Mouse (Mus musculus): Measurements from ENCODE around the gene Crtc3. TPM values are rescaled to one million over a fixed set of nuclear protein-coding genes. Genes with fewer than 3 reads are reported as not detected.

The Crtc3 gene
- polyA plus RNA-seq, 1 experiment from 2014 or later = 16.8 TPM

- Histone ChIP-seq H3K9me3 (ENCODE audit: control insufficient read depth, low read length) (no peaks in the 10 kb centered on the region), H3K27ac (no peak overlapping the region), H3K9ac (no peak overlapping the region), H3K4me3 (replicated peaks; ENCODE audit: low read length) (no peak overlapping the region), H3K27me3 (ENCODE audit: control insufficient read depth, insufficient read depth, low read length) (no peaks in the 10 kb centered on the region), H3K36me3 (replicated peaks; ENCODE audit: control insufficient read depth, insufficient read depth) (no peaks in the 10 kb centered on the region), H3K4me2 (replicated peaks) (no peak overlapping the region), H3K4me1 (replicated peaks; ENCODE audit: control insufficient read depth, insufficient read depth, low read length) (no peaks in the 10 kb centered on the region)
- no peak for DNase-seq (ENCODE audit: low spot score)
- WGBS = 74% methylated on average over 5 of the region's 5 CpGs
- no peak for ATAC-seq (ENCODE audit: low FRiP score)
These were observed 126.7 kb downstream of the Crtc3 start for GRCm38 (mm10) chr7:80561931-80562330.

DNA sequence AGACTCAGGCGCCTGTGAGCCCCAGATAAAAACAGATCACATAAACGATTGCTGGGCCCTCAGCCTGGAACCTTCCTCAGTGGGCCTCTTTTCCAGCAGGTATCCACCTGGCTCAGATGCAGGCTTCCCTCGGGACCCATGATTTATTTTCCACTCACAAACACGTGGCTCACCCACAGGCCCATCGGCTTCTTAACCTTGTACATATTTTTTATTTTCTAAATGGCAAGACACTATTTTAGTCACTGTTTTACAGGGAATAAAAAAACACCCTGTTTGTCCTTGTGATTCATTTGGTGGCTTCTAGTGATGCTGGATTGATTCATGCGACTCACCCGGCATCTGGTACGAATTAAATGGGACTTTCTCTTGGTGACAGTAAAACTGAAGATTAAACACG is 127.4 kb downstream of the Crtc3 start:
- H3K36me3 ChIP-seq (replicated peaks; ENCODE audit: control insufficient read depth, insufficient read depth) = no peaks in the 10 kb centered on the region
- ATAC-seq (ENCODE audit: low FRiP score) = no peak
- H3K4me1 ChIP-seq (replicated peaks; ENCODE audit: control insufficient read depth, insufficient read depth, low read length) = no peaks in the 10 kb centered on the region
- no peak overlapping the region for H3K4me2 ChIP-seq (replicated peaks)
- H3K4me3 ChIP-seq (replicated peaks; ENCODE audit: low read length) = no peak overlapping the region
- no peak overlapping the region for H3K9ac ChIP-seq
- 82% methylated on average over 9 of the region's 9 CpGs for WGBS
- no peaks in the 10 kb centered on the region for H3K27me3 ChIP-seq (ENCODE audit: control insufficient read depth, insufficient read depth, low read length)
- H3K9me3 ChIP-seq (ENCODE audit: control insufficient read depth, low read length) = no peaks in the 10 kb centered on the region
- DNase-seq (ENCODE audit: low spot score) = no peak
- no peak overlapping the region for H3K27ac ChIP-seq

DNA sequence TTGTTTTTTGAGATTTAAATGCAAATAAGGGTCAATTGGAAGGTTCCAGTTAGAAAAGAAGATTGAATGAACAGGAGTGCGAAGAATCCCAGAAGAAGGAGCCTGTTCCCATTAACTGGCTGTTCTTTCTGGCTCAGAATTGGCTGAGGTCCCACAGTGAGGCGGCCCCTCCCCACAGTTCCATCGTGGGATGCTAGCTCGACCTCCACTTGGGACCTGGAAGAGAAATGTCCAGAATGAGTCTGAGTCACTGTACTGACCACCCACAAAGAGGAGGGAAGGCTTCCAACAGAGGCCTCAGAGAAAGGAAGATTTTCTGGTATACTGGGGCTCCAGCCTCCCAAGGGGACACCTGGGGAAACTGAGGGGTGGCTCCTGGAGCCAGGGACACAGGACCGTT is 130.1 kb downstream of the Crtc3 start:
- no peak for DNase-seq (ENCODE audit: low spot score)
- no peaks in the 10 kb centered on the region for H3K36me3 ChIP-seq (replicated peaks; ENCODE audit: control insufficient read depth, insufficient read depth)
- H3K4me2 ChIP-seq (replicated peaks) = no peak overlapping the region
- ATAC-seq (ENCODE audit: low FRiP score) = no peak
- no peak overlapping the region for H3K9ac ChIP-seq
- no peaks in the 10 kb centered on the region for H3K9me3 ChIP-seq (ENCODE audit: control insufficient read depth, low read length)
- WGBS = 64% methylated on average over 5 of the region's 5 CpGs
- H3K27ac ChIP-seq = no peak overlapping the region
- no peak overlapping the region for H3K4me3 ChIP-seq (replicated peaks; ENCODE audit: low read length)
- H3K4me1 ChIP-seq (replicated peaks; ENCODE audit: control insufficient read depth, insufficient read depth, low read length) = no peaks in the 10 kb centered on the region
- no peaks in the 10 kb centered on the region for H3K27me3 ChIP-seq (ENCODE audit: control insufficient read depth, insufficient read depth, low read length)

GRCm38 (mm10) chr7:80558101-80558500 is 130.6 kb downstream of the Crtc3 start:
- Histone ChIP-seq H3K4me1 (replicated peaks; ENCODE audit: control insufficient read depth, insufficient read depth, low read length) (no peaks in the 10 kb centered on the region), H3K36me3 (replicated peaks; ENCODE audit: control insufficient read depth, insufficient read depth) (no peaks in the 10 kb centered on the region), H3K4me3 (replicated peaks; ENCODE audit: low read length) (no peak overlapping the region), H3K4me2 (replicated peaks) (no peak overlapping the region), H3K27ac (no peak overlapping the region), H3K9ac (no peak overlapping the region), H3K27me3 (ENCODE audit: control insufficient read depth, insufficient read depth, low read length) (no peaks in the 10 kb centered on the region), H3K9me3 (ENCODE audit: control insufficient read depth, low read length) (no peaks in the 10 kb centered on the region)
- DNase-seq (ENCODE audit: low spot score) = no peak
- ATAC-seq (ENCODE audit: low FRiP score) = no peak
- 64% methylated on average over 8 of the region's 8 CpGs for WGBS

DNA sequence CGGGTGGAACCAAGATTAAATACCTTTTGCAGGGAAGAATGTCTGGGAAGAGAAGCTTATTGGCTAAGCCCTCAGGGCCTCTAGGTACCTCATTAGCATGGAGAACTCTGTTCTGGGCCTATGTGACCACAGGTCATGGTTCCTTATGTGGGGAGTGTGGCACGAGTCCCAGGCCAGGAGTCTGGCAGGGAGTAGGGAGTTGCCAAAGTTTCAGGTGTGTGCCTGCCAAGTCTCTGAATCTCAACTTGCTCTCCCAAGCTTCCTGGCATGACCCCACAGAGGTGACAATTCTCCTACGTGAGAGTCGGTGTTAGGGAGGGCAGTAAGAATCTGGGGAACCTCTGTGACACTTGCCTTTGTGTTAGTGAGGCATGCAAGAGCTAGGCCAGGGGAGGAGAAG is 131.5 kb downstream of the Crtc3 start:
- Histone ChIP-seq H3K36me3 (replicated peaks; ENCODE audit: control insufficient read depth, insufficient read depth) (no peaks in the 10 kb centered on the region), H3K4me2 (replicated peaks) (no peak overlapping the region), H3K27me3 (ENCODE audit: control insufficient read depth, insufficient read depth, low read length) (no peaks in the 10 kb centered on the region), H3K4me1 (replicated peaks; ENCODE audit: control insufficient read depth, insufficient read depth, low read length) (no peaks in the 10 kb centered on the region), H3K27ac (no peak overlapping the region), H3K9me3 (ENCODE audit: control insufficient read depth, low read length) (no peaks in the 10 kb centered on the region), H3K4me3 (replicated peaks; ENCODE audit: low read length) (no peak overlapping the region), H3K9ac (no peak overlapping the region)
- DNase-seq (ENCODE audit: low spot score) = no peak
- no peak for ATAC-seq (ENCODE audit: low FRiP score)
- 80% methylated on average over 4 of the region's 4 CpGs for WGBS

GRCm38 (mm10) chr7:80556166-80556565 is 132.5 kb downstream of the Crtc3 start:
- no peak for DNase-seq (ENCODE audit: low spot score)
- H3K27me3 ChIP-seq (ENCODE audit: control insufficient read depth, insufficient read depth, low read length) = no peaks in the 10 kb centered on the region

GRCm38 (mm10) chr7:80555146-80555545 is 133.5 kb downstream of the Crtc3 start:
- Histone ChIP-seq H3K36me3 (replicated peaks; ENCODE audit: control insufficient read depth, insufficient read depth) (no peaks in the 10 kb centered on the region), H3K27ac (no peak overlapping the region), H3K9ac (no peak overlapping the region), H3K9me3 (ENCODE audit: control insufficient read depth, low read length) (no peaks in the 10 kb centered on the region), H3K4me1 (replicated peaks; ENCODE audit: control insufficient read depth, insufficient read depth, low read length) (no peaks in the 10 kb centered on the region), H3K27me3 (ENCODE audit: control insufficient read depth, insufficient read depth, low read length) (no peaks in the 10 kb centered on the region), H3K4me3 (replicated peaks; ENCODE audit: low read length) (no peak overlapping the region), H3K4me2 (replicated peaks) (no peak overlapping the region)
- no peak for DNase-seq (ENCODE audit: low spot score)
- no peak for ATAC-seq (ENCODE audit: low FRiP score)
- 76% methylated on average over 3 of the region's 3 CpGs for WGBS

More at GRCm38 (mm10) chr7:80556166-80556565, 132.5 kb downstream of the Crtc3 start:
- H3K9ac ChIP-seq = no peak overlapping the region
- H3K4me3 ChIP-seq (replicated peaks; ENCODE audit: low read length) = no peak overlapping the region
- H3K36me3 ChIP-seq (replicated peaks; ENCODE audit: control insufficient read depth, insufficient read depth) = no peaks in the 10 kb centered on the region
- no peaks in the 10 kb centered on the region for H3K4me1 ChIP-seq (replicated peaks; ENCODE audit: control insufficient read depth, insufficient read depth, low read length)
- no peak for ATAC-seq (ENCODE audit: low FRiP score)
- 92% methylated on average over 3 of the region's 3 CpGs for WGBS
- no peak overlapping the region for H3K4me2 ChIP-seq (replicated peaks)
- H3K9me3 ChIP-seq (ENCODE audit: control insufficient read depth, low read length) = no peaks in the 10 kb centered on the region
- no peak overlapping the region for H3K27ac ChIP-seq

DNA sequence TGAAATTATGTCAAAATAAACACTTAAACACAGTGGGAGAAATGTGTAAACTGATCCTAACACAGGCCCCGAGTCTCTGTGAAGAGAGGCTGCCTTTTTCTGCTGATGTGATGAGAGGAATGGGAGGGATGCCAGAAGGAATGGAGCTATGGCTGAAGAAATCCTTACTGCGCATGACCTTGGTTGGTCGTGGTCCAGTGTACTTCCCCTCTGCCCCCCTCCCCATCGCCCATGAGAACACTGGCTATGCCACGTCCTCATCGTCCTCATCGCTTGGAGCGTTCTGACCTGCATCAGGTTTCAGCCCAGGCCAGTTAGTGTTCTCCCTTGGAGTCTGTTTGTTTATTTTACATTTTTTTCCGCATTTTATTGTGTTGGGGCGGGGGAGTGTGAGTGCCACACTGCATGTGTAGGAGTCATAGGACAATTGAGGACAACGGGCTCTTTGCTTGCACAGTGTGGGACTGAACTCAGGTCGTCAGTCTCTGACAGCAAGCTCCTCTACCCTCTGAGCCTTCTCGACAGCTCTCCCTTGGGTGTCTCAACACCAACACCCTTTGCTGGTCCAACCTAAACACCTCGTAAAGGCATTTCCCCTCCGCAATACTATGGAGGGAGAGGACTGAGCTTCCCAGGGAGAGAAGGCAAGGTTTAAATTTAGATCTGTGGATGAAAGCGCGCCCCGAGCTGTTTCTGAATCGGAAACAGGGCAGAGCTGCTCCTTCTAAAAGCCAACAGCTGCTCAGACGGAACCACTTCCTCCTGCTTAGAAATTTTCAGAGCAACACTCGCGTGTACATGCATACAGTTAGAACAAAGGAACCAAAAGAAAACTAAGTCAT is 134.3 kb downstream of the Crtc3 start:
- Histone ChIP-seq H3K4me3 (replicated peaks; ENCODE audit: low read length) (no peak overlapping the region), H3K4me1 (replicated peaks; ENCODE audit: control insufficient read depth, insufficient read depth, low read length) (no peaks in the 10 kb centered on the region), H3K36me3 (replicated peaks; ENCODE audit: control insufficient read depth, insufficient read depth) (no peaks in the 10 kb centered on the region), H3K4me2 (replicated peaks) (no peak overlapping the region), H3K9me3 (ENCODE audit: control insufficient read depth, low read length) (no peaks in the 10 kb centered on the region), H3K27ac (no peak overlapping the region), H3K9ac (no peak overlapping the region), H3K27me3 (ENCODE audit: control insufficient read depth, insufficient read depth, low read length) (no peaks in the 10 kb centered on the region)
- DNase-seq (ENCODE audit: low spot score) (no peak), ATAC-seq (ENCODE audit: low FRiP score) (no peak)
- 78% methylated on average over 22 of the region's 22 CpGs for WGBS

- Histone ChIP-seq H3K36me3 (replicated peaks; ENCODE audit: control insufficient read depth, insufficient read depth) (no peaks in the 10 kb centered on the region), H3K27me3 (ENCODE audit: control insufficient read depth, insufficient read depth, low read length) (no peaks in the 10 kb centered on the region), H3K9me3 (ENCODE audit: control insufficient read depth, low read length) (no peaks in the 10 kb centered on the region), H3K27ac (no peak overlapping the region), H3K4me2 (replicated peaks) (no peak overlapping the region), H3K4me1 (replicated peaks; ENCODE audit: control insufficient read depth, insufficient read depth, low read length) (no peaks in the 10 kb centered on the region), H3K4me3 (replicated peaks; ENCODE audit: low read length) (no peak overlapping the region), H3K9ac (no peak overlapping the region)
- 79% methylated on average over 7 of the region's 7 CpGs for WGBS
- ATAC-seq (ENCODE audit: low FRiP score) (no peak), DNase-seq (ENCODE audit: low spot score) (no peak)
These were observed 140.0 kb downstream of the Crtc3 start for GRCm38 (mm10) chr7:80548513-80549260.

All from hindbrain, embryonic 14.5 days (tissue).